Mouse (Mus musculus): ENCODE data around the gene Olfr1313. TPM values are rescaled to one million over a fixed set of nuclear protein-coding genes. Genes with fewer than 3 reads are reported as not detected.
"Not testable (repeated sequence)": the region's sequence is repeated elsewhere in the genome, so short reads cannot be mapped to it uniquely, and the experiment has no call there.

The Olfr1313 gene
- polyA plus RNA-seq (2017; shearing (Covaris generic)), result not detected

GRCm38 (mm10) chr2:112077743-112078142, at the start of gene Olfr1313:
TSS of gene Olfr1313 (minus strand) at chr2:112077843.
- no peak for ATAC-seq

- no peak for ATAC-seq
Observed at GRCm38 (mm10) chr2:112115340-112115739, 37.7 kb upstream of the Olfr1313 start, which contains the start of gene Olfr1315-ps1. TSS of gene Olfr1315-ps1 (minus strand) at chr2:112115440.

GRCm38 (mm10) chr2:112096681-112097080, 19.0 kb upstream of the Olfr1313 start, which contains the start of gene Olfr1314:
TSS of gene Olfr1314 (minus strand) at chr2:112096781.
- ATAC-seq, result no peak

DNA sequence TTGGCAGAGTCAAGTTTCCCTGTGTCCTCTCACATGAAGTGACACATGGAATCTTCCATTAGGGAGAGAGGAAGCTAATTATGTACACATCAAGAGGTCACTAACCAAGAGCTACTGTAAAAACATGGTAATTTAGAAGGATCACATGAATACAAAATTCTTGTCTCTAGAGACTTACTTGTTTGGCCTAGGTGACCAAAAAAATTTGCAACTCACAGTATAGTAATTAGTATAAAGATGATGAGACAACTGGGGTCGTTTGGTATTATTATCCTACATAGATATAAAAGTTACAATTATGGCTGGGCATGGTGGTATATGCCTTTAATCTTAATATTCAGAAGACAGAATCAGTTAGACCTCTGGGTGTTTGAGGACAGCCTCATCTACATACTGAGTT, 27.5 kb downstream of the Olfr1313 start, which contains the start of gene Olfr1312:
TSS of gene Olfr1312 (minus strand) at position 101 of the 400 bp plus-strand sequence.
- no peak for ATAC-seq

DNA sequence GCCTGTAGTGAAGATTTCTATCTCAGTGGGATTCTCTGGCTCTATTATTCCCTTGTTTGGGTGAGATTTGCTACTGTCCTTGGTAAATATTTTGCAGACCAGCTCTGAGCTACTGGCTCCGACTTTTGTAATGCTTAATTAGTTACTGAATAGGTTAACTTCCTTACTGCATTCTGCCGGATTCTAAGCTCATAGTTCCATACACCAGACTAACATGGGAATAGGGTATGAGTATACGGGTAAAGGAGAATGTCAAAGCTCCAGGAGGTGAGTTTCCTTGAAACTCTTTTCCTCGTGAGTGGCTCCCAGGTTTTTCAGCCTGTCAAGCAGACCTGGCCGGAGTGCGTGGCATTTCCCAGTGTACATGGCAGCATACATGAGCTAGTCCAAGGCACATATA, 50.7 kb downstream of the Olfr1313 start:
- ATAC-seq, result not testable (repeated sequence)

DNA sequence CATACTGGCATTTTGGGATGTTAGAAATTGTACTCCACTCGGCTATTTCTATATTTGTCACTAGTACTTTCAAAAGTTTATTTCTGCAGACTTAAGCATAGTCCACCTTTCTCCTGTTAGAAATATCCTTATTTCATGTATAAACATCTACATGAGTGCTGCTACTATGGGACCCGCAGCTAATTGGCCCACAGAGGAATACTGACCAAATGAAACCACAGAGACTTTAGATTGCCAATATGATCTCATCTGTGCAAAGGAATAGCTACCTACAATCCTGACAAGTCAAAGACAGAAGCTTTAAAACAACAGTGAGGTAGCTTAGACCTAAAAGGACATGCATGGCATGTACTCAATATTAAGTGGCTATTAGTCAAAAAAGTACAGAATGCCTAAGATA, 53.3 kb downstream of the Olfr1313 start, which contains the start of gene Olfr1311:
TSS of gene Olfr1311 (minus strand) at position 101 of the 400 bp plus-strand sequence.
- ATAC-seq, result no peak

Other genes starting within 250 kb of the Olfr1313 start
- gene Olfr1305, start 200.7 kb downstream of the Olfr1313 start, polyA plus RNA-seq (2017; shearing (Covaris generic)), result not detected
- gene Olfr1306, start 161.6 kb downstream of the Olfr1313 start, polyA plus RNA-seq (2017; shearing (Covaris generic)), result under 1 TPM in 1 of 3 experiments, not detected in 2; 0.19 TPM
- gene Olfr1307, start 128.4 kb downstream of the Olfr1313 start, polyA plus RNA-seq (2017; shearing (Covaris generic)), result under 1 TPM in 2 of 3 experiments, not detected in 1; 0.05 TPM
- not detected for gene Olfr1308, start 112.9 kb downstream of the Olfr1313 start, polyA plus RNA-seq (2017; shearing (Covaris generic))
- not detected for gene Olfr1309, start 87.6 kb downstream of the Olfr1313 start, polyA plus RNA-seq (2017; shearing (Covaris generic))
- gene Olfr1310, start 65.1 kb downstream of the Olfr1313 start, polyA plus RNA-seq (2017; shearing (Covaris generic)), result under 1 TPM in 1 of 3 experiments, not detected in 2; 0.09 TPM
- not detected for gene Olfr1311, start 53.4 kb downstream of the Olfr1313 start, polyA plus RNA-seq (2017; shearing (Covaris generic))
- not detected for gene Olfr1312, start 27.6 kb downstream of the Olfr1313 start, polyA plus RNA-seq (2017; shearing (Covaris generic))
- not detected for gene Olfr1314, start 18.9 kb upstream of the Olfr1313 start, polyA plus RNA-seq (2017; shearing (Covaris generic))
- gene Olfr1315-ps1, start 37.6 kb upstream of the Olfr1313 start, polyA plus RNA-seq (2017; shearing (Covaris generic)), result not detected
- not detected for gene Olfr1316, start 57.1 kb upstream of the Olfr1313 start, polyA plus RNA-seq (2017; shearing (Covaris generic))
- gene Olfr1317, start 62.5 kb upstream of the Olfr1313 start, polyA plus RNA-seq (2017; shearing (Covaris generic)), result not detected
- not detected for gene Olfr1318, start 76.4 kb upstream of the Olfr1313 start, polyA plus RNA-seq (2017; shearing (Covaris generic))
- gene Lpcat4, start 161.6 kb upstream of the Olfr1313 start, polyA plus RNA-seq (2017; shearing (Covaris generic)), result 10 to 100 TPM; 30.4 to 45.0 (median 34.4) TPM
- not detected for gene Nutm1, start 181.4 kb upstream of the Olfr1313 start, polyA plus RNA-seq (2017; shearing (Covaris generic))
- 100 to 1,000 TPM; 152 to 243 (median 201) TPM for gene Nop10, start 184.1 kb upstream of the Olfr1313 start, polyA plus RNA-seq (2017; shearing (Covaris generic))
- 10 to 100 TPM; 37.3 to 57.5 (median 52.3) TPM for gene Slc12a6, start 188.0 kb upstream of the Olfr1313 start, polyA plus RNA-seq (2017; shearing (Covaris generic))
- gene Gm21985, start 188.5 kb upstream of the Olfr1313 start, polyA plus RNA-seq (2017; shearing (Covaris generic)), result not detected